Mouse (Mus musculus): ENCODE measurements around the gene Rsph1. TPM values are rescaled to one million over a fixed set of nuclear protein-coding genes. Genes with fewer than 3 reads are reported as not detected.
"Not testable (repeated sequence)": the region's sequence is repeated elsewhere in the genome, so short reads cannot be mapped to it uniquely, and the experiment has no call there.

The Rsph1 gene
- polyA plus RNA-seq, 1 experiment from 2014 or later: 6.7 TPM

- Histone ChIP-seq H3K27me3 (no peaks in the 10 kb centered on the region), H3K4me2 (replicated peaks) (no peak overlapping the region), H3K27ac (replicated peaks) (no peak overlapping the region; the same call in 1 of the 2 replicates), H3K9me3 (no peaks in the 10 kb centered on the region), H3K9ac (replicated peaks) (no peak overlapping the region), H3K4me3 (no peak overlapping the region), H3K4me1 (peaks cover 8% of the 10 kb centered on the region), H3K36me3 (no peaks in the 10 kb centered on the region)
- ATAC-seq (replicated peaks): peak; percentile 19; the same call in 1 of the 2 replicates
- WGBS: 6% methylated on average over 7 of the region's 7 CpGs
Observed at GRCm38 (mm10) chr17:31282687-31283053, 5.5 kb upstream of the Rsph1 start.

- Histone ChIP-seq H3K27ac (replicated peaks) (peak overlapping the region; percentile 18; the same call in 1 of the 2 replicates), H3K4me1 (peaks cover 14% of the 10 kb centered on the region), H3K4me2 (replicated peaks) (no peak overlapping the region), H3K9ac (replicated peaks) (no peak overlapping the region), H3K4me3 (no peak overlapping the region), H3K27me3 (no peaks in the 10 kb centered on the region), H3K9me3 (no peaks in the 10 kb centered on the region), H3K36me3 (no peaks in the 10 kb centered on the region)
- 31% methylated on average over 19 of the region's 19 CpGs for WGBS
- ATAC-seq (replicated peaks): 0 out of 2 replicates have a peak, but pooled peaks have one; percentile 16
Observed at GRCm38 (mm10) chr17:31281830-31282686, 4.9 kb upstream of the Rsph1 start.

- Histone ChIP-seq H3K4me1 (peaks cover 20% of the 10 kb centered on the region), H3K4me2 (replicated peaks) (no peak overlapping the region), H3K27me3 (no peaks in the 10 kb centered on the region), H3K9ac (replicated peaks) (no peak overlapping the region), H3K36me3 (no peaks in the 10 kb centered on the region), H3K27ac (replicated peaks) (no peak overlapping the region), H3K4me3 (no peak overlapping the region), H3K9me3 (no peaks in the 10 kb centered on the region)
- no peak for ATAC-seq (replicated peaks)
- WGBS: 87% methylated on average over 6 of the region's 6 CpGs
Observed at GRCm38 (mm10) chr17:31280269-31280668, 3.1 kb upstream of the Rsph1 start.

- Histone ChIP-seq H3K4me2 (replicated peaks) (no peak overlapping the region), H3K4me1 (peaks cover 20% of the 10 kb centered on the region), H3K9ac (replicated peaks) (no peak overlapping the region), H3K27me3 (no peaks in the 10 kb centered on the region), H3K4me3 (no peak overlapping the region), H3K9me3 (no peaks in the 10 kb centered on the region), H3K27ac (replicated peaks) (no peak overlapping the region), H3K36me3 (no peaks in the 10 kb centered on the region)
- no peak for ATAC-seq (replicated peaks)
- WGBS: 84% methylated on average over 9 of the region's 9 CpGs
Observed at GRCm38 (mm10) chr17:31279541-31279940, 2.4 kb upstream of the Rsph1 start.

GRCm38 (mm10) chr17:31277931-31278330 is 748 bp upstream of the Rsph1 start:
- H3K4me3 ChIP-seq: no peak overlapping the region
- peaks cover 20% of the 10 kb centered on the region for H3K4me1 ChIP-seq
- no peaks in the 10 kb centered on the region for H3K27me3 ChIP-seq
- H3K36me3 ChIP-seq: no peaks in the 10 kb centered on the region
- H3K4me2 ChIP-seq (replicated peaks): no peak overlapping the region
- no peak overlapping the region for H3K27ac ChIP-seq (replicated peaks)
- WGBS: 83% methylated on average over 4 of the region's 4 CpGs
- H3K9ac ChIP-seq (replicated peaks): no peak overlapping the region
- H3K9me3 ChIP-seq: no peaks in the 10 kb centered on the region
- ATAC-seq (replicated peaks): no peak

GRCm38 (mm10) chr17:31276207-31276921 is 819 bp downstream of the Rsph1 start:
- H3K4me3 ChIP-seq: peak overlapping the region; percentile 44
- no peak; the same call in 1 of the 2 replicates for ATAC-seq (replicated peaks)
- no peaks in the 10 kb centered on the region for H3K27me3 ChIP-seq
- WGBS: 27% methylated on average over 9 of the region's 9 CpGs
- H3K27ac ChIP-seq (replicated peaks): no peak overlapping the region
- H3K9me3 ChIP-seq: no peaks in the 10 kb centered on the region
- H3K36me3 ChIP-seq: no peaks in the 10 kb centered on the region
- H3K4me1 ChIP-seq: peaks cover 15% of the 10 kb centered on the region
- H3K4me2 ChIP-seq (replicated peaks): peak overlapping the region; percentile 93
- H3K9ac ChIP-seq (replicated peaks): peak overlapping the region; percentile 29; the same call in 1 of the 2 replicates

- Histone ChIP-seq H3K4me3 (no peak overlapping the region), H3K9ac (replicated peaks) (no peak overlapping the region), H3K4me2 (replicated peaks) (no peak overlapping the region), H3K9me3 (no peaks in the 10 kb centered on the region), H3K27ac (replicated peaks) (no peak overlapping the region), H3K4me1 (peaks cover 15% of the 10 kb centered on the region), H3K27me3 (no peaks in the 10 kb centered on the region), H3K36me3 (no peaks in the 10 kb centered on the region)
- no peak for ATAC-seq (replicated peaks)
- 75% methylated on average over 6 of the region's 6 CpGs for WGBS
Observed at GRCm38 (mm10) chr17:31275181-31275580, 2.0 kb downstream of the Rsph1 start.

- ATAC-seq (replicated peaks): no peak
- no peaks in the 10 kb centered on the region for H3K27me3 ChIP-seq
- H3K27ac ChIP-seq (replicated peaks): no peak overlapping the region
- 87% methylated on average over 8 of the region's 8 CpGs for WGBS
- H3K4me1 ChIP-seq: peaks cover 15% of the 10 kb centered on the region
- H3K9me3 ChIP-seq: no peaks in the 10 kb centered on the region
- H3K36me3 ChIP-seq: no peaks in the 10 kb centered on the region
- H3K9ac ChIP-seq (replicated peaks): no peak overlapping the region
- H3K4me3 ChIP-seq: no peak overlapping the region
- H3K4me2 ChIP-seq (replicated peaks): no peak overlapping the region
Observed at GRCm38 (mm10) chr17:31273631-31274030, 3.6 kb downstream of the Rsph1 start.

GRCm38 (mm10) chr17:31272416-31273165 is 4.6 kb downstream of the Rsph1 start:
- no peak overlapping the region for H3K9ac ChIP-seq (replicated peaks)
- H3K27ac ChIP-seq (replicated peaks): no peak overlapping the region
- H3K4me1 ChIP-seq: peaks cover 11% of the 10 kb centered on the region
- H3K4me3 ChIP-seq: no peak overlapping the region
- H3K9me3 ChIP-seq: no peaks in the 10 kb centered on the region
- no peaks in the 10 kb centered on the region for H3K36me3 ChIP-seq
- H3K27me3 ChIP-seq: no peaks in the 10 kb centered on the region
- ATAC-seq (replicated peaks): no peak
- no peak overlapping the region for H3K4me2 ChIP-seq (replicated peaks)
- 93% methylated on average over 9 of the region's 9 CpGs for WGBS

- no peaks in the 10 kb centered on the region for H3K36me3 ChIP-seq
Observed at GRCm38 (mm10) chr17:31271136-31271851, 5.9 kb downstream of the Rsph1 start.

GRCm38 (mm10) chr17:31270736-31271135 is 6.4 kb downstream of the Rsph1 start:
- H3K4me1 ChIP-seq; ATAC-seq (replicated peaks); H3K36me3 ChIP-seq; H3K4me3 ChIP-seq; H3K9me3 ChIP-seq; H3K27ac ChIP-seq (replicated peaks); H3K9ac ChIP-seq (replicated peaks); H3K27me3 ChIP-seq; H3K4me2 ChIP-seq (replicated peaks): not testable (repeated sequence)
- 81% methylated on average over 8 of the region's 8 CpGs for WGBS

More at GRCm38 (mm10) chr17:31271136-31271851, 5.9 kb downstream of the Rsph1 start:
- Histone ChIP-seq H3K9ac (replicated peaks) (no peak overlapping the region), H3K27ac (replicated peaks) (no peak overlapping the region), H3K4me2 (replicated peaks) (no peak overlapping the region), H3K4me1 (no peaks in the 10 kb centered on the region), H3K27me3 (no peaks in the 10 kb centered on the region), H3K9me3 (no peaks in the 10 kb centered on the region), H3K4me3 (no peak overlapping the region)
- 62% methylated on average over 6 of the region's 7 CpGs for WGBS
- ATAC-seq (replicated peaks): no peak

Measured in forebrain, embryonic 15.5 days (tissue).